Mouse (Mus musculus): ENCODE results near the gene Bcl9.

DNA sequence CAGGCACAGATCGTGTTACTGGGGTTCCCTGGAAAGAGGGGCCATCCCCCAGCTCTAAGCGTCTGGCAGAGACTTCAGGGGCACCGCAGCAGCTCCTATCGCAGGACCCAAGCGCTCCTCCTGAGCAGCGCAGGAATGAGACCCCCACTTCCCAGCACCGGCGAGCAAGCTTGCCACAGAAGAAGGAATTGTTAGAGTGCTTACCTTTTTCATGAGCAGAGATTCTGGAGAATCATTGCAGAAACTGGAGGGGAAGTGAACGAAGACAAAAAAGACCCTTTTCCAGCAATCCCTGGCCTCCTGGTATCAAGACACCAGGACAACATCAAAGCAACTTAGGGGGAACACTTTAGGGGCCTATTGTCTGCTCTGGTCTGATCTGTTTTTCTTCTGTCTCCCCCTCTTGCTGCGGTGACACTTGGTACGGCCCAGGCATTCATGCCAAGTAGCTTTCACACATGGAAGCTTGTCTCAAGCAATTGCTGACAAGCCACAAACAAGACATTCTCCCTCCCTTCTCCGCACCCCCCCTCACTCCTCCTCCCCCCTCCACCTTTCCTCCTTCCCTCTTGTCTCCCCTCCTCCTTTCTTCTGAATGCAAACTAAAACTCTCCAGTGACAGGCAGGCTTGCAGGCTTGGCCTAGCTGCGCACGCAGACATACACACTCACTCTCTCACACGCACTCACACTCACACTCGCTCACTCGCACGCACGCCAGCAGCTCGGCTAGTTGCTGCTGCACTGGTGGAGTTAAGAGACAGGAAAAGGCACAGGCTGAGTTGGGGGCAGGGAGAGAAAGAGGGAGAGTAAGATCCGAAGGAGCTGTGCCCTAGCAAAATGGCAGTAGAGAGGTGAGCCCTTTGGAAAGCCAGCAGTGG, at the start of gene Bcl9:
- TF ChIP-seq CTCF (IDR thresholded peaks at IDR 0.05; ENCODE audit: control insufficient read depth, insufficient read depth, insufficient replicate concordance, low read depth, low read length) = no peak
- TF ChIP-seq POLR2A (IDR thresholded peaks at IDR 0.05; ENCODE audit: control insufficient read depth, low read depth, low read length) = peak; percentile 32; the same call in 1 of the 2 replicates
